Mouse (Mus musculus) kidney, embryonic 14.5 days (tissue): ENCODE data around the gene Ahdc1. TPM values are rescaled to one million over a fixed set of nuclear protein-coding genes. Genes with fewer than 3 reads are reported as not detected.
A peak's percentile ranks its signal among the peaks of the same experiment; 100 is the strongest.

Source experiments
- ATAC-seq: fragments of 200-750 bp; cut with Nextera tagmentation; 2 replicates; pipeline ENCODE4 v1.8.0; 2017; ENCODE audit warnings: moderate number of reproducible peaks, mild to moderate bottlenecking, moderate TSS enrichment, moderate library complexity; ENCODE audit not compliant: low FRiP score, low TSS enrichment
- H3K27ac ChIP-seq: fragments of 300-500 bp; sonication (generic); 2 replicates; pipeline ENCODE4 v1.5.1; 2014; ENCODE audit warnings: low read depth, mild to moderate bottlenecking, low read length, moderate library complexity, mixed read lengths
- H3K27me3 ChIP-seq: fragments of 300-500 bp; sonication (generic); 2 replicates; pipeline ENCODE4 v1.6.1; 2014; ENCODE audit warnings: mild to moderate bottlenecking, low read length; ENCODE audit not compliant: control insufficient read depth, insufficient read depth
- H3K36me3 ChIP-seq: fragments of 300-500 bp; sonication (generic); 2 replicates; pipeline ENCODE4 v1.6.1; 2014; ENCODE audit warnings: low read length, mixed read lengths; ENCODE audit not compliant: control insufficient read depth, insufficient read depth
- H3K4me1 ChIP-seq: fragments of 300-500 bp; sonication (generic); 2 replicates; pipeline ENCODE4 v1.6.1; 2014; ENCODE audit warnings: low read length, mixed read lengths; ENCODE audit not compliant: control insufficient read depth, insufficient read depth
- H3K4me2 ChIP-seq: fragments of 300-500 bp; sonication (generic); replicated peaks from 2 replicates; pipeline ENCODE4 v1.6.1; 2014; ENCODE audit warnings: low read depth, mild to moderate bottlenecking, low read length
- H3K4me3 ChIP-seq: fragments of 300-500 bp; sonication (generic); 2 replicates; pipeline ENCODE4 v1.5.1; 2014; ENCODE audit warnings: mild to moderate bottlenecking, low read length
- H3K9ac ChIP-seq: fragments of 300-500 bp; sonication (generic); 2 replicates; pipeline ENCODE4 v1.6.1; 2014; ENCODE audit warnings: low read depth, mild to moderate bottlenecking, low read length, moderate library complexity
- H3K9me3 ChIP-seq: fragments of 300-500 bp; sonication (generic); 2 replicates; pipeline ENCODE4 v1.6.1; 2016; ENCODE audit warnings: low read length; ENCODE audit not compliant: control insufficient read depth
- WGBS: fragments of 180-500 bp; shearing (Covaris S2); extraction: QIAGEN DNeasy Blood & Tissue Kit; methylation state at CpG from one replicate; pipeline ENCODE4 v1.1.7; 2014; 5-methylcytosine and 5-hydroxymethylcytosine counted together
- polyA plus RNA-seq: library from polyadenylated mRNA; unstranded; fragments of >200 nt; fragmentation: Nextera tagmentation; extraction: Ambion mirVana; gene quantifications from 2 replicates; pipeline ENCODE4 v1.2.1, GENCODE M21; 2014

The Ahdc1 gene
- polyA plus RNA-seq, 1 experiment from 2014 or later, result 12.1 TPM

- Histone ChIP-seq H3K4me3 (no peak overlapping the region), H3K4me1 (peaks cover 87% of the 10 kb centered on the region), H3K9ac (peak overlapping the region; percentile 45), H3K27me3 (no peaks in the 10 kb centered on the region), H3K9me3 (no peaks in the 10 kb centered on the region), H3K27ac (peak overlapping the region; percentile 86), H3K4me2 (0 out of 2 replicates have a peak overlapping the region, but pooled peaks have one; percentile 12), H3K36me3 (no peaks in the 10 kb centered on the region)
- 32% methylated on average over 8 of the region's 8 CpGs for WGBS
- ATAC-seq, result no peak
These were observed 79.2 kb downstream of the Ahdc1 start for GRCm38 (mm10) chr4:133090276-133090719.

GRCm38 (mm10) chr4:133090720-133091458 lies 79.8 kb downstream of the Ahdc1 start:
- no peak for ATAC-seq
- Histone ChIP-seq H3K27me3 (no peaks in the 10 kb centered on the region), H3K9ac (peak overlapping the region; percentile 45; the same call in 1 of the 2 replicates), H3K4me1 (peaks cover 86% of the 10 kb centered on the region), H3K4me3 (no peak overlapping the region), H3K36me3 (no peaks in the 10 kb centered on the region), H3K9me3 (no peaks in the 10 kb centered on the region), H3K4me2 (0 out of 2 replicates have a peak overlapping the region, but pooled peaks have one; percentile 12), H3K27ac (peak overlapping the region; percentile 86)
- 24% methylated on average over 18 of the region's 18 CpGs for WGBS

- Histone ChIP-seq H3K36me3 (no peaks in the 10 kb centered on the region), H3K27me3 (no peaks in the 10 kb centered on the region), H3K4me3 (no peak overlapping the region), H3K9me3 (no peaks in the 10 kb centered on the region), H3K4me2 (no peak overlapping the region), H3K27ac (peak overlapping the region; percentile 86), H3K9ac (0 out of 2 replicates have a peak overlapping the region, but pooled peaks have one; percentile 45), H3K4me1 (peaks cover 81% of the 10 kb centered on the region)
- WGBS, result 85% methylated on average over 4 of the region's 4 CpGs
- ATAC-seq, result no peak
These were observed 80.4 kb downstream of the Ahdc1 start for GRCm38 (mm10) chr4:133091459-133091785.

- H3K27me3 ChIP-seq, result no peaks in the 10 kb centered on the region
- 14% methylated on average over 18 of the region's 18 CpGs for WGBS
- peak overlapping the region; percentile 86 for H3K27ac ChIP-seq
- H3K9me3 ChIP-seq, result no peaks in the 10 kb centered on the region
- H3K36me3 ChIP-seq, result no peaks in the 10 kb centered on the region
- ATAC-seq, result peak; percentile 56
- H3K4me2 ChIP-seq, result peak overlapping the region; percentile 35; the same call in 1 of the 2 replicates
- peaks cover 72% of the 10 kb centered on the region for H3K4me1 ChIP-seq
- peak overlapping the region; percentile 23 for H3K9ac ChIP-seq
- peak overlapping the region; percentile 2; the same call in 1 of the 2 replicates for H3K4me3 ChIP-seq
These were observed 81.4 kb downstream of the Ahdc1 start for GRCm38 (mm10) chr4:133092453-133092901.

GRCm38 (mm10) chr4:133093056-133093455 lies 82.0 kb downstream of the Ahdc1 start:
- H3K27ac ChIP-seq, result peak overlapping the region; percentile 88
- 62% methylated on average over 6 of the region's 6 CpGs for WGBS
- peaks cover 66% of the 10 kb centered on the region for H3K4me1 ChIP-seq
- H3K4me2 ChIP-seq, result no peak overlapping the region; the same call in 1 of the 2 replicates
- no peak for ATAC-seq
- H3K9me3 ChIP-seq, result no peaks in the 10 kb centered on the region
- no peak overlapping the region for H3K4me3 ChIP-seq
- no peak overlapping the region for H3K9ac ChIP-seq
- no peaks in the 10 kb centered on the region for H3K36me3 ChIP-seq
- no peaks in the 10 kb centered on the region for H3K27me3 ChIP-seq

- no peak for ATAC-seq
- no peak overlapping the region for H3K4me2 ChIP-seq
- H3K9ac ChIP-seq, result peak overlapping the region; percentile 31; the same call in 1 of the 2 replicates
- no peaks in the 10 kb centered on the region for H3K36me3 ChIP-seq
- no peak overlapping the region for H3K4me3 ChIP-seq
- no peaks in the 10 kb centered on the region for H3K27me3 ChIP-seq
- 20% methylated on average over 6 of the region's 6 CpGs for WGBS
- peak overlapping the region; percentile 88 for H3K27ac ChIP-seq
- H3K4me1 ChIP-seq, result peaks cover 65% of the 10 kb centered on the region
- no peaks in the 10 kb centered on the region for H3K9me3 ChIP-seq
These were observed 82.5 kb downstream of the Ahdc1 start for GRCm38 (mm10) chr4:133093481-133094033.

GRCm38 (mm10) chr4:133094255-133094654 lies 83.2 kb downstream of the Ahdc1 start:
- Histone ChIP-seq H3K36me3 (no peaks in the 10 kb centered on the region), H3K9ac (no peak overlapping the region), H3K9me3 (no peaks in the 10 kb centered on the region), H3K4me2 (no peak overlapping the region), H3K4me3 (no peak overlapping the region), H3K27ac (no peak overlapping the region; the same call in 1 of the 2 replicates), H3K4me1 (peaks cover 63% of the 10 kb centered on the region), H3K27me3 (no peaks in the 10 kb centered on the region)
- 38% methylated on average over 1 of the region's 1 CpGs for WGBS
- ATAC-seq, result no peak

GRCm38 (mm10) chr4:133094936-133095733 lies 84.1 kb downstream of the Ahdc1 start:
- no peaks in the 10 kb centered on the region for H3K27me3 ChIP-seq
- no peak overlapping the region for H3K4me3 ChIP-seq
- peak overlapping the region; percentile 30 for H3K4me2 ChIP-seq
- H3K4me1 ChIP-seq, result peaks cover 54% of the 10 kb centered on the region
- peak; percentile 82 for ATAC-seq
- H3K27ac ChIP-seq, result peak overlapping the region; percentile 53
- WGBS, result 21% methylated on average over 16 of the region's 16 CpGs
- peak overlapping the region; percentile 14; the same call in 1 of the 2 replicates for H3K9ac ChIP-seq
- no peaks in the 10 kb centered on the region for H3K9me3 ChIP-seq
- no peaks in the 10 kb centered on the region for H3K36me3 ChIP-seq
